Comparison of ENCODE assay signal across 17 mouse cellular contexts in the genomic region with DNA sequence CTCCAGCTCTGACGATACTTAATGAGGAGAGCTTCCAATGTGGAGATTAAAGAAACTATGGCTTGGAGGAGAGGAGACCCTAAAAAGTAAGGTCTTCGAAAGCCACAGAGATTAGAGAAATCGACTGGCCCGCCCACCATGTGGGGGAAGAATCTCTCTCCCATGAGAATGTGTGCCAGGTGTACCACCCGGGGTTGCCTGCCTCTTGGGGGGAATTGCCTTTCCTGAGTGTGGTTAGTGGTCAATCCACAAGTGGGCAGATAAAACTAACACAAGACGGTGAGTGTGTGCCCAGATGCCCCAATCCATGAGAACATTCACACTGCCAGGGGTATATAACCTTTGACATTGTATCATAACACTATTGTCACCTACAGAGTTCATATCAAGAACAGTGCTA. TPM values are rescaled to one million over a fixed set of nuclear protein-coding genes. Genes with fewer than 3 reads are reported as not detected.
DNase-seq lines count a peak whose midpoint lies in the region; ATAC-seq lines count a peak whose summit lies in the region.
"Had no signal": no experiment of that assay in that cellular context is flagged by ENCODE, and none has a peak within 500 bp of the region (broad histone marks: within the 10 kb centered on the region; RNA-seq: fewer than 3 reads in every experiment).

No protein-coding gene starts in this region.

- peaks cover 17% of the 10 kb centered on the region for H3K4me1 ChIP-seq in embryonic facial prominence, embryonic 13.5 days
- H3K4me1 ChIP-seq in embryonic facial prominence, embryonic 10.5 days, result no peaks in the 10 kb centered on the region
- H3K4me1 ChIP-seq in heart, embryonic 16.5 days (ENCODE audit: control insufficient read depth, insufficient read depth, low read length), result peaks cover 4% of the 10 kb centered on the region; the same call in 1 of the 2 replicates
- no peaks in the 10 kb centered on the region for H3K4me1 ChIP-seq in heart, embryonic 11.5 days (ENCODE audit: control insufficient read depth, insufficient read depth, low read length)
- H3K4me1 ChIP-seq in limb, embryonic 13.5 days, result peaks cover 16% of the 10 kb centered on the region
- no peaks in the 10 kb centered on the region for H3K4me1 ChIP-seq in limb, embryonic 10.5 days
- H3K4me1 ChIP-seq: forebrain, embryonic 12.5 days; hindbrain, embryonic 10.5 days; liver, embryonic 13.5 days had no signal

- WGBS in embryonic facial prominence, embryonic 13.5 days, result 86% methylated on average over 6 of the region's 6 CpGs
- 92% methylated on average over 6 of the region's 6 CpGs for WGBS in embryonic facial prominence, embryonic 10.5 days
- WGBS in heart, embryonic 16.5 days, result 78% methylated on average over 6 of the region's 6 CpGs
- WGBS in heart, embryonic 11.5 days (ENCODE audit: insufficient replicate concordance), result 83% methylated on average over 6 of the region's 6 CpGs
- 85% methylated on average over 6 of the region's 6 CpGs for WGBS in limb, embryonic 13.5 days
- 91% methylated on average over 6 of the region's 6 CpGs for WGBS in limb, embryonic 10.5 days

- DNase-seq in embryonic facial prominence, embryonic 10.5 days (ENCODE audit: low spot score), result no peak
- no peak for DNase-seq in limb, embryonic 10.5 days (ENCODE audit: low spot score)
- DNase-seq in right cerebral cortex, postnatal 4 days, result no peak
- DNase-seq: gastrocnemius, postnatal 25 days; liver, embryonic 13.5 days; midbrain, embryonic 14.5 days; retina, postnatal 1 day had no signal

- H3K27ac ChIP-seq in embryonic facial prominence, embryonic 13.5 days, result peak overlapping the region; percentile 72; the same call in 1 of the 2 replicates
- no peak overlapping the region for H3K27ac ChIP-seq in embryonic facial prominence, embryonic 10.5 days (replicated peaks)
- H3K27ac ChIP-seq in heart, embryonic 16.5 days (ENCODE audit: low read length), result peak overlapping the region; percentile 84; the same call in 1 of the 2 replicates
- H3K27ac ChIP-seq in heart, embryonic 11.5 days (ENCODE audit: low read depth, low read length), result no peak overlapping the region
- H3K27ac ChIP-seq in limb, embryonic 13.5 days, result 0 out of 2 replicates have a peak overlapping the region, but pooled peaks have one; percentile 66
- H3K27ac ChIP-seq in limb, embryonic 10.5 days, result no peak overlapping the region
- H3K27ac ChIP-seq: forebrain, embryonic 12.5 days; hindbrain, embryonic 10.5 days; liver, embryonic 13.5 days had no signal

- peaks cover 31% of the 10 kb centered on the region for H3K36me3 ChIP-seq in embryonic facial prominence, embryonic 13.5 days
- H3K36me3 ChIP-seq in embryonic facial prominence, embryonic 10.5 days (replicated peaks), result peaks cover 14% of the 10 kb centered on the region; the same call in 1 of the 2 replicates
- peaks cover 16% of the 10 kb centered on the region for H3K36me3 ChIP-seq in heart, embryonic 16.5 days (ENCODE audit: control insufficient read depth, insufficient read depth)
- H3K36me3 ChIP-seq in heart, embryonic 11.5 days (ENCODE audit: control insufficient read depth, insufficient read depth, low read length), result no peaks in the 10 kb centered on the region
- peaks cover 26% of the 10 kb centered on the region for H3K36me3 ChIP-seq in limb, embryonic 13.5 days
- H3K36me3 ChIP-seq in limb, embryonic 10.5 days, result no peaks in the 10 kb centered on the region
- H3K36me3 ChIP-seq: forebrain, embryonic 12.5 days; G1E; hindbrain, embryonic 10.5 days had no signal

- peak overlapping the region; percentile 35; the same call in 1 of the 2 replicates for H3K4me2 ChIP-seq in embryonic facial prominence, embryonic 13.5 days
- no peak overlapping the region for H3K4me2 ChIP-seq in heart, embryonic 16.5 days (ENCODE audit: low read depth, low read length)
- H3K4me2 ChIP-seq in heart, embryonic 11.5 days, result no peak overlapping the region
- H3K4me2 ChIP-seq in limb, embryonic 13.5 days (replicated peaks), result peak overlapping the region; percentile 38; the same call in 1 of the 2 replicates
- H3K4me2 ChIP-seq: embryonic facial prominence, embryonic 12.5 days; forebrain, embryonic 12.5 days; liver, embryonic 13.5 days had no signal

- no peak overlapping the region for H3K4me3 ChIP-seq in embryonic facial prominence, embryonic 13.5 days
- no peak overlapping the region for H3K4me3 ChIP-seq in embryonic facial prominence, embryonic 10.5 days
- H3K4me3 ChIP-seq in heart, embryonic 16.5 days (ENCODE audit: low read length), result no peak overlapping the region
- no peak overlapping the region for H3K4me3 ChIP-seq in heart, embryonic 11.5 days (ENCODE audit: low read depth, low read length)
- no peak overlapping the region for H3K4me3 ChIP-seq in limb, embryonic 13.5 days
- H3K4me3 ChIP-seq in limb, embryonic 10.5 days, result no peak overlapping the region
- H3K4me3 ChIP-seq: embryonic facial prominence, embryonic 12.5 days; forebrain, embryonic 12.5 days; hindbrain, embryonic 10.5 days; liver, embryonic 13.5 days had no signal

- no peaks in the 10 kb centered on the region for H3K9me3 ChIP-seq in embryonic facial prominence, embryonic 13.5 days
- no peaks in the 10 kb centered on the region for H3K9me3 ChIP-seq in embryonic facial prominence, embryonic 10.5 days
- H3K9me3 ChIP-seq in heart, embryonic 16.5 days (replicated peaks; ENCODE audit: control insufficient read depth, low read length), result no peaks in the 10 kb centered on the region
- H3K9me3 ChIP-seq in heart, embryonic 11.5 days (replicated peaks; ENCODE audit: control insufficient read depth, low read length), result no peaks in the 10 kb centered on the region
- no peaks in the 10 kb centered on the region for H3K9me3 ChIP-seq in limb, embryonic 13.5 days
- H3K9me3 ChIP-seq in limb, embryonic 10.5 days (replicated peaks), result no peaks in the 10 kb centered on the region
- H3K9me3 ChIP-seq: embryonic facial prominence, embryonic 12.5 days; forebrain, embryonic 12.5 days; hindbrain, embryonic 10.5 days; liver, embryonic 13.5 days had no signal

- H3K27me3 ChIP-seq in embryonic facial prominence, embryonic 13.5 days, result no peaks in the 10 kb centered on the region
- no peaks in the 10 kb centered on the region for H3K27me3 ChIP-seq in embryonic facial prominence, embryonic 10.5 days (replicated peaks; ENCODE audit: low read depth, poor library complexity, severe bottlenecking)
- no peaks in the 10 kb centered on the region for H3K27me3 ChIP-seq in heart, embryonic 16.5 days (ENCODE audit: control insufficient read depth, insufficient read depth, low read length)
- H3K27me3 ChIP-seq in heart, embryonic 11.5 days (ENCODE audit: control insufficient read depth, insufficient read depth, low read length), result no peaks in the 10 kb centered on the region
- no peaks in the 10 kb centered on the region for H3K27me3 ChIP-seq in limb, embryonic 13.5 days
- H3K27me3 ChIP-seq in limb, embryonic 10.5 days (ENCODE audit: low read depth, poor library complexity, severe bottlenecking), result no peaks in the 10 kb centered on the region
- H3K27me3 ChIP-seq: embryonic facial prominence, embryonic 12.5 days; forebrain, embryonic 12.5 days; liver, embryonic 13.5 days had no signal

- ATAC-seq in embryonic facial prominence, embryonic 13.5 days (ENCODE audit: insufficient number of reproducible peaks, insufficient read depth, low FRiP score, low TSS enrichment, low read depth), result no peak
- no peak for ATAC-seq in heart, embryonic 16.5 days (replicated peaks; ENCODE audit: extremely low read depth, insufficient read depth, low FRiP score)
- no peak for ATAC-seq in heart, embryonic 11.5 days (replicated peaks; ENCODE audit: insufficient number of reproducible peaks, low FRiP score, low TSS enrichment)
- no peak for ATAC-seq in limb, embryonic 13.5 days (ENCODE audit: low FRiP score, low read depth)
- no peak for ATAC-seq in erythroid progenitor cell, adult 5-6 weeks (replicated peaks; ENCODE audit: low FRiP score, poor library complexity, severe bottlenecking)
- ATAC-seq: CD4-positive, CD25-positive, alpha-beta regulatory T cell, adult 4 months had no signal

- no peak overlapping the region for H3K9ac ChIP-seq in embryonic facial prominence, embryonic 13.5 days
- H3K9ac ChIP-seq in heart, embryonic 16.5 days (ENCODE audit: low read length), result no peak overlapping the region
- H3K9ac ChIP-seq in heart, embryonic 11.5 days (ENCODE audit: low read depth, low read length), result no peak overlapping the region
- no peak overlapping the region for H3K9ac ChIP-seq in limb, embryonic 13.5 days
- H3K9ac ChIP-seq: embryonic facial prominence, embryonic 12.5 days; forebrain, embryonic 12.5 days; liver, embryonic 13.5 days had no signal

RNA-seq across cellular contexts. Expression of a gene that starts 12.8 kb away (rescaled TPM):
- 507 and 556 TPM in 2 replicates for polyA plus RNA-seq in embryonic facial prominence, embryonic 13.5 days (2015; fragmentation: Nextera tagmentation; extraction: Ambion mirVana)
- polyA plus RNA-seq in embryonic facial prominence, embryonic 10.5 days (2016; fragmentation: Nextera tagmentation; extraction: Ambion mirVana), result 118 and 146 TPM in 2 replicates
- 222 and 243 TPM in 2 replicates for polyA plus RNA-seq in heart, embryonic 16.5 days (2015; fragmentation: Nextera tagmentation; extraction: Ambion mirVana)
- polyA plus RNA-seq in heart, embryonic 11.5 days (2014; fragmentation: Nextera tagmentation; extraction: Ambion mirVana), result 216 and 222 TPM in 2 replicates
- 345 and 367 TPM in 2 replicates for polyA plus RNA-seq in limb, embryonic 13.5 days (2015; fragmentation: Nextera tagmentation; extraction: Ambion mirVana)
- polyA plus RNA-seq in limb, embryonic 10.5 days (2016; fragmentation: Nextera tagmentation; extraction: Ambion mirVana), result 74.9 and 78.4 TPM in 2 replicates
- total RNA-seq in erythroid progenitor cell, adult 5-6 weeks (2015; ENCODE audit: low replicate concordance), result 41.1 and 59.5 TPM in 2 replicates
- 48.9 and 71.8 TPM in 2 replicates for total RNA-seq in erythroid progenitor cell, adult 5-6 weeks (2017; ENCODE audit: low replicate concordance)
- total RNA-seq: G1E had no signal
- polyA plus RNA-seq: G1E had no signal

RNA-seq across cellular contexts. Expression of a gene that starts 47.4 kb away (rescaled TPM):
- 1,381 and 1,392 TPM in 2 replicates for polyA plus RNA-seq in embryonic facial prominence, embryonic 13.5 days (2015; fragmentation: Nextera tagmentation; extraction: Ambion mirVana)
- polyA plus RNA-seq in embryonic facial prominence, embryonic 10.5 days (2016; fragmentation: Nextera tagmentation; extraction: Ambion mirVana), result 351 and 395 TPM in 2 replicates
- polyA plus RNA-seq in heart, embryonic 16.5 days (2015; fragmentation: Nextera tagmentation; extraction: Ambion mirVana), result 709 and 778 TPM in 2 replicates
- 733 and 790 TPM in 2 replicates for polyA plus RNA-seq in heart, embryonic 11.5 days (2014; fragmentation: Nextera tagmentation; extraction: Ambion mirVana)
- polyA plus RNA-seq in limb, embryonic 13.5 days (2015; fragmentation: Nextera tagmentation; extraction: Ambion mirVana), result 1,099 and 1,131 TPM in 2 replicates
- 241 and 293 TPM in 2 replicates for polyA plus RNA-seq in limb, embryonic 10.5 days (2016; fragmentation: Nextera tagmentation; extraction: Ambion mirVana)
- 477 and 485 TPM in 2 replicates for total RNA-seq in erythroid progenitor cell, adult 5-6 weeks (2015; ENCODE audit: low replicate concordance)
- total RNA-seq in erythroid progenitor cell, adult 5-6 weeks (2017; ENCODE audit: low replicate concordance), result 7.3 and 30.8 TPM in 2 replicates
- total RNA-seq: G1E had no signal
- polyA plus RNA-seq: G1E had no signal

Comparison
In these comparisons a context has a peak if more than half of its experiments do, and no peak if none do; other contexts are left out.
1. H3K27ac ChIP-seq: peak in embryonic facial prominence, embryonic 13.5 days (single experiment), heart, embryonic 16.5 days (single experiment) and limb, embryonic 13.5 days (single experiment); none in embryonic facial prominence, embryonic 10.5 days (single experiment), heart, embryonic 11.5 days (single experiment) and limb, embryonic 10.5 days (single experiment).
2. H3K4me2 ChIP-seq: peak in embryonic facial prominence, embryonic 13.5 days (single experiment) and limb, embryonic 13.5 days (single experiment); none in heart, embryonic 16.5 days (single experiment) and heart, embryonic 11.5 days (single experiment).